Mouse (Mus musculus) G1E (cell line): ENCODE data around the gene Tprgl. TPM values are rescaled to one million over a fixed set of nuclear protein-coding genes. Genes with fewer than 3 reads are reported as not detected.

ENCODE experiments used
- ATAC-seq: 2 replicates; pipeline ENCODE4 v1.8.0; 2016; ENCODE audit warnings: mild to moderate bottlenecking; ENCODE audit not compliant: insufficient number of reproducible peaks, poor library complexity, low FRiP score, severe bottlenecking; ENCODE audit errors: extremely low read depth
- DNase-seq: peaks from one replicate; pipeline ENCODE4 v3.0.0; 2012; ENCODE audit warnings: low spot score
- H3K27me3 ChIP-seq: 2 replicates; pipeline ENCODE4 v1.6.1; 2012; ENCODE audit warnings: mild to moderate bottlenecking, low read length, inconsistent platforms; ENCODE audit not compliant: insufficient read depth
- H3K36me3 ChIP-seq: replicated peaks from 2 replicates; pipeline ENCODE3; 2012; ENCODE audit warnings: mild to moderate bottlenecking, inconsistent platforms
- H3K4me1 ChIP-seq: 2 replicates; pipeline ENCODE4 v1.6.1; 2012; ENCODE audit warnings: low read depth, low read length, inconsistent platforms, mixed read lengths; ENCODE audit not compliant: insufficient read depth
- H3K4me3 ChIP-seq: 2 replicates; pipeline ENCODE4 v1.5.1; 2012; ENCODE audit warnings: low read depth, mild to moderate bottlenecking, inconsistent platforms, low read length, moderate library complexity, mixed read lengths
- H3K9me3 ChIP-seq: replicated peaks from 2 replicates; pipeline ENCODE4 v1.6.1; 2012; ENCODE audit warnings: inconsistent platforms
- CTCF ChIP-seq: IDR thresholded peaks from 2 replicates; pipeline ENCODE4 v1.5.1; 2012; ENCODE audit warnings: low read depth, low read length, inconsistent platforms, mixed read lengths
- GATA1 ChIP-seq: IDR thresholded peaks from 2 replicates; pipeline ENCODE4 v1.6.1; 2012; ENCODE audit warnings: borderline replicate concordance, low read length, inconsistent platforms, mixed read lengths
- GATA2 ChIP-seq: IDR thresholded peaks from 2 replicates; pipeline ENCODE4 v1.6.1; 2012; ENCODE audit warnings: low read depth, low read length, inconsistent platforms, borderline replicate concordance
- POLR2AphosphoS5 ChIP-seq: IDR thresholded peaks from 2 replicates; pipeline ENCODE4 v1.6.1; 2012; ENCODE audit warnings: low read depth, low read length, inconsistent platforms; ENCODE audit not compliant: insufficient replicate concordance
- TAL1 ChIP-seq: conservative IDR thresholded peaks from 2 replicates; pipeline ENCODE4 v1.6.1; 2012; ENCODE audit warnings: low read depth, low read length, inconsistent platforms, mixed read lengths
- polyA plus RNA-seq: library from polyadenylated mRNA; stranded (reverse); fragments of >175 nt; gene quantifications from 2 replicates; pipeline ENCODE4 v1.2.3, GENCODE M21; 2012
- total RNA-seq, 2 experiments: library from RNA; stranded (forward) in 1 of 2; stranded (reverse) in 1 of 2; fragments of 200-1000 nt in 1 of 2; fragments of >200 nt in 1 of 2; fragmentation: Nextera tagmentation in 1 of 2; gene quantifications; 2 replicates each; pipeline ENCODE4 v1.2.3; 2014 to 2017

Gene Tprgl
- total and polyA plus RNA-seq, 3 experiments = 51.1 to 60.8 (median 55.8) TPM

- Histone ChIP-seq H3K9me3 (peaks cover 76% of the 10 kb centered on the region), H3K36me3 (no peaks in the 10 kb centered on the region), H3K4me3 (no peak overlapping the region), H3K4me1 (no peaks in the 10 kb centered on the region), H3K27me3 (no peaks in the 10 kb centered on the region)
- DNase-seq (no peak), ATAC-seq (no peak)
- no peak for TF ChIP-seq POLR2AphosphoS5
- no peak for TF ChIP-seq TAL1
- no peak for TF ChIP-seq GATA1
- TF ChIP-seq CTCF = no peak
These were observed 16.8 kb upstream of the Tprgl start for GRCm38 (mm10) chr4:154177257-154177656.

GRCm38 (mm10) chr4:154171931-154172604 lies 11.6 kb upstream of the Tprgl start:
- TF ChIP-seq GATA2 = no peak
- TF ChIP-seq POLR2AphosphoS5 = no peak
- no peak for TF ChIP-seq TAL1
- no peak for TF ChIP-seq CTCF
- TF ChIP-seq GATA1 = no peak
- Histone ChIP-seq H3K9me3 (peaks cover 71% of the 10 kb centered on the region), H3K27me3 (no peaks in the 10 kb centered on the region), H3K36me3 (no peaks in the 10 kb centered on the region), H3K4me3 (no peak overlapping the region), H3K4me1 (no peaks in the 10 kb centered on the region)
- ATAC-seq = no peak
- DNase-seq = no peak

- Histone ChIP-seq H3K4me1 (no peaks in the 10 kb centered on the region), H3K9me3 (peaks cover 63% of the 10 kb centered on the region), H3K36me3 (no peaks in the 10 kb centered on the region), H3K27me3 (no peaks in the 10 kb centered on the region), H3K4me3 (no peak overlapping the region; the same call in 1 of the 2 replicates)
- no peak for DNase-seq
- TF ChIP-seq GATA1 (no peak), CTCF (no peak), POLR2AphosphoS5 (no peak), TAL1 (no peak), GATA2 (no peak)
- no peak for ATAC-seq
These were observed 10.9 kb upstream of the Tprgl start for GRCm38 (mm10) chr4:154171151-154171930.

- ATAC-seq (no peak), DNase-seq (no peak)
- H3K36me3 ChIP-seq = no peaks in the 10 kb centered on the region
- H3K9me3 ChIP-seq = peaks cover 56% of the 10 kb centered on the region
- no peaks in the 10 kb centered on the region for H3K4me1 ChIP-seq
- no peaks in the 10 kb centered on the region for H3K27me3 ChIP-seq
- no peak within 1 kb of the TSS; the same call in 1 of the 2 replicates for H3K4me3 ChIP-seq
- TF ChIP-seq CTCF = no peak
- no peak for TF ChIP-seq POLR2AphosphoS5
- TF ChIP-seq TAL1 = no peak
- no peak for TF ChIP-seq GATA1
- no peak for TF ChIP-seq GATA2
These were observed 10.2 kb upstream of the Tprgl start, which contains the start of gene Megf6 for GRCm38 (mm10) chr4:154170506-154171150. TSS of gene Megf6 (plus strand) at chr4:154170730.

GRCm38 (mm10) chr4:154170021-154170420 lies 9.6 kb upstream of the Tprgl start:
- no peak for ATAC-seq

GRCm38 (mm10) chr4:154167053-154167452 lies 6.6 kb upstream of the Tprgl start:
- Histone ChIP-seq H3K4me1 (peaks cover 9% of the 10 kb centered on the region), H3K27me3 (no peaks in the 10 kb centered on the region), H3K4me3 (no peak overlapping the region), H3K9me3 (peaks cover 27% of the 10 kb centered on the region), H3K36me3 (no peaks in the 10 kb centered on the region)
- DNase-seq (peak; percentile 18), ATAC-seq (no peak)
- no peak for TF ChIP-seq GATA2
- TF ChIP-seq CTCF = no peak
- TF ChIP-seq POLR2AphosphoS5 = no peak
- no peak for TF ChIP-seq GATA1
- TF ChIP-seq TAL1 = no peak

More at GRCm38 (mm10) chr4:154170021-154170420, 9.6 kb upstream of the Tprgl start:
- DNase-seq = no peak
- H3K27me3 ChIP-seq = no peaks in the 10 kb centered on the region
- no peaks in the 10 kb centered on the region for H3K4me1 ChIP-seq
- peaks cover 50% of the 10 kb centered on the region for H3K9me3 ChIP-seq
- TF ChIP-seq TAL1 = no peak
- TF ChIP-seq GATA2 = no peak
- TF ChIP-seq CTCF = no peak
- no peak for TF ChIP-seq POLR2AphosphoS5
- no peak for TF ChIP-seq GATA1
- no peaks in the 10 kb centered on the region for H3K36me3 ChIP-seq
- no peak overlapping the region for H3K4me3 ChIP-seq
